Mouse (Mus musculus): ENCODE data around the gene Jarid2. TPM values are rescaled to one million over a fixed set of nuclear protein-coding genes. Genes with fewer than 3 reads are reported as not detected.

Gene Jarid2
- polyA plus RNA-seq, 1 experiment = 35.9 TPM

DNA sequence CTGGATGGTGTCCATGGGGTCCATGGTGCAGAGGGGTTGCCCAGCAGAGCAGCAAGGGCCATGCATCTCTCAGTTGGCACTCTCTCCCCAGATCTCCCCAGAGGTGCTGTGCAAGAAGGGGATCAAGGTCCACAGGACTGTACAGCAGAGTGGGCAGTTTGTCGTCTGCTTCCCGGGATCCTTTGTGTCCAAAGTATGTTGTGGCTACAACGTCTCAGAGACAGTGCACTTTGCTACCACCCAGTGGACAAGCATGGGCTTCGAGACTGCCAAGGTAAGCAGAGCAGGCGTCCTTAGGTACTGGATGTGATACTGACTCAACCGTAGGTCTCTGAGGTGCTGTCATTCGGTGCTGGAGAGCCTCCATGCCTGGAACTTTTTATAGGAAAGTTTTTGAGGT, 184.3 kb downstream of the Jarid2 start:
- peaks cover 30% of the 10 kb centered on the region for H3K4me1 ChIP-seq (ENCODE audit: control insufficient read depth, insufficient read depth, low read length)
- 49% methylated on average over 7 of the region's 7 CpGs for WGBS
- no peaks in the 10 kb centered on the region for H3K27me3 ChIP-seq (ENCODE audit: control insufficient read depth, insufficient read depth, low read length)
- TF ChIP-seq CTCF (IDR thresholded peaks at IDR 0.05; ENCODE audit: borderline replicate concordance, insufficient read depth, low read depth, low read length) (peak; percentile 52), POLR2A (IDR thresholded peaks at IDR 0.05; ENCODE audit: borderline replicate concordance, insufficient read depth, low read length) (no peak)
- H3K27ac ChIP-seq (ENCODE audit: insufficient read depth, low read length) = no peak overlapping the region
- H3K4me3 ChIP-seq (replicated peaks; ENCODE audit: insufficient read depth, low read depth, low read length) = no peak overlapping the region
- DNase-seq = no peak

DNA sequence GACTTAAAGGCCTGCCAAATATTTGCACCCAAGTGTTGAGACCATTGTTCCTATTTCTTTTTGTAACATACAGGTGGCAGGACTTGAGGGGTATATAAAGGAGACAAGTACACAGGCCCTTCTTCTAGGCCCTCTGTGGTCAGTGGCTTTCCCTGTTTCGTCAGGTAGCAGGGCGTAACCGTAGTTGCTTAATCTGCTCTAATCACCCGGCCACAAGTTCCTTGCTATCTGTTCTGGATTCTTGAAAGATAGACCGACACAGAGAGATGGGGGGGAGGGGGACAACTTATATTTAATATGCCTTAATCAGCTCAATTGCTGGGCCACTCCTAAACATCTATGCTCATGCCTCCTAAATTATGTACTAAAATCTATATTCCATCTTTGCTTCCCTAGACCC, 186.1 kb downstream of the Jarid2 start:
- H3K27ac ChIP-seq (ENCODE audit: insufficient read depth, low read length) = no peak overlapping the region
- no peak overlapping the region for H3K4me3 ChIP-seq (replicated peaks; ENCODE audit: insufficient read depth, low read depth, low read length)
- TF ChIP-seq CTCF (IDR thresholded peaks at IDR 0.05; ENCODE audit: borderline replicate concordance, insufficient read depth, low read depth, low read length) (no peak), POLR2A (IDR thresholded peaks at IDR 0.05; ENCODE audit: borderline replicate concordance, insufficient read depth, low read length) (no peak)
- peaks cover 27% of the 10 kb centered on the region for H3K4me1 ChIP-seq (ENCODE audit: control insufficient read depth, insufficient read depth, low read length)
- whole genome bisulfite sequencing = 99% methylated on average over 5 of the region's 5 CpGs
- no peak for DNase-seq
- H3K27me3 ChIP-seq (ENCODE audit: control insufficient read depth, insufficient read depth, low read length) = no peaks in the 10 kb centered on the region

DNA sequence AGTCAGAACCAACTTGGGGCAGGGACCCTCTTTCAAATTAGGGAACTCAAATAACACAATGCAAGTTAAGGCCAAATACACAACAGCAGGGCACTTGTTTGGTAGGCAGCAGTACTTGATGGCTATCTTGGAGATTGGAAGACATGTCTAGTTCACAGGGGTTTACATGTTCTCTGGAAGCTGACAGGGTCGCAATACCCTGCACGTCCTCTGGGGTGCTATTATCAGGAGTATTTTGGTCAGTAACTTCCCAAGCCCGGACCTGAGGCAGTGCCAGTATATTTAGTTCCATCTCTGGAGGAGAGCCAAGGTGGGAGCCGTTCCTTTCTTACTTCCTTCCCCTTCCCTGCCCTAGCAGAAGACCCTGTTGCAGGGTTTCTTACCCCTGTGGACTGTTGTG, 186.7 kb downstream of the Jarid2 start:
- Histone ChIP-seq H3K4me1 (ENCODE audit: control insufficient read depth, insufficient read depth, low read length) (peaks cover 30% of the 10 kb centered on the region), H3K27me3 (ENCODE audit: control insufficient read depth, insufficient read depth, low read length) (no peaks in the 10 kb centered on the region), H3K27ac (ENCODE audit: insufficient read depth, low read length) (no peak overlapping the region), H3K4me3 (replicated peaks; ENCODE audit: insufficient read depth, low read depth, low read length) (no peak overlapping the region)
- WGBS = 16% methylated on average over 4 of the region's 4 CpGs
- DNase-seq = peak in 1 of 2 experiments; percentile 23
- peak; percentile 35; the same call in 1 of the 2 replicates for TF ChIP-seq CTCF (IDR thresholded peaks at IDR 0.05; ENCODE audit: borderline replicate concordance, insufficient read depth, low read depth, low read length)
- TF ChIP-seq POLR2A (IDR thresholded peaks at IDR 0.05; ENCODE audit: borderline replicate concordance, insufficient read depth, low read length) = no peak

DNA sequence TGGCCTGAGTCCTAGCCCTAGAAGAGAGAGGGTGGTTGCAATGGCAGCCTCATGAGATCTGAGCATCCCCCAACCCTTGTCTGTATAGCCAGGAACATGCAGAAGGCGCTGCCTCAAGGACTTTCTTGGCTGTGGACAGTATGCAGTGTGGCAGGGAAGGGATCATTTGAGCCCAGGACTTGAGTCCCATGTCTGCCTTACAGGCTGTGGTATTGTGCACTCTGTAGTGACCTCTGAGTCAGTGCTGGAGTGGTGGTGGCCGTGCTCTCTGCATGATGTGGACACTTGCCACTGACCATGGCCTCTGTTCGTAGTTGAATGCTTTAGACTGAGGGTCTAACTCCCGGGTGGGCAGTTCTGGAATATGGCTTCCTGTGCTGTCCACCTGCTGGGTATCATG, 187.9 kb downstream of the Jarid2 start:
- Histone ChIP-seq H3K4me1 (ENCODE audit: control insufficient read depth, insufficient read depth, low read length) (peaks cover 35% of the 10 kb centered on the region), H3K27me3 (ENCODE audit: control insufficient read depth, insufficient read depth, low read length) (no peaks in the 10 kb centered on the region), H3K4me3 (replicated peaks; ENCODE audit: insufficient read depth, low read depth, low read length) (no peak overlapping the region), H3K27ac (ENCODE audit: insufficient read depth, low read length) (no peak overlapping the region)
- DNase-seq = no peak
- 74% methylated on average over 4 of the region's 4 CpGs for WGBS
- no peak for TF ChIP-seq CTCF (IDR thresholded peaks at IDR 0.05; ENCODE audit: borderline replicate concordance, insufficient read depth, low read depth, low read length)
- no peak for TF ChIP-seq POLR2A (IDR thresholded peaks at IDR 0.05; ENCODE audit: borderline replicate concordance, insufficient read depth, low read length)

DNA sequence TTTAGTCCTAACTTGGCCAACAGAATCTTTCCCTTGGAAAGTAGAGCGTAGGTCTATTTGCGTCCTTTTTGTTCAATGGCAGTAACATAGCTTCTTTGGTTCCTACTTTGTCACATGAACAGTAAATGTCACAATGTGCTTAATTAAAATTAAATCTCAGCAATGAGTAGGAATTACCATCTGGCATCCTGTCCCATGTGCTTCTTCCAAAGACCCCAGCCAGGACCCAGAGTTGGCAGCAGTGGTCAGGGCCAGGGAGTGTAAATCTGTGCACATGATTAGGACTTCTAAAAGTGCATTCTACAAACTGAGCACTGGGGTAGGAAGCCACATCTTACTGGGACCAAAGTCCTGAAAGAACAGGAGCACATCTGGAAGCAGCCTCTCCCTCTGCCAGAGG, 189.0 kb downstream of the Jarid2 start:
- DNase-seq = no peak
- WGBS = 70% methylated on average over 2 of the region's 2 CpGs
- H3K27ac ChIP-seq (ENCODE audit: insufficient read depth, low read length) = no peak overlapping the region
- no peaks in the 10 kb centered on the region for H3K27me3 ChIP-seq (ENCODE audit: control insufficient read depth, insufficient read depth, low read length)
- TF ChIP-seq CTCF (IDR thresholded peaks at IDR 0.05; ENCODE audit: borderline replicate concordance, insufficient read depth, low read depth, low read length) = no peak
- TF ChIP-seq POLR2A (IDR thresholded peaks at IDR 0.05; ENCODE audit: borderline replicate concordance, insufficient read depth, low read length) = no peak
- peaks cover 27% of the 10 kb centered on the region for H3K4me1 ChIP-seq (ENCODE audit: control insufficient read depth, insufficient read depth, low read length)
- H3K4me3 ChIP-seq (replicated peaks; ENCODE audit: insufficient read depth, low read depth, low read length) = no peak overlapping the region

DNA sequence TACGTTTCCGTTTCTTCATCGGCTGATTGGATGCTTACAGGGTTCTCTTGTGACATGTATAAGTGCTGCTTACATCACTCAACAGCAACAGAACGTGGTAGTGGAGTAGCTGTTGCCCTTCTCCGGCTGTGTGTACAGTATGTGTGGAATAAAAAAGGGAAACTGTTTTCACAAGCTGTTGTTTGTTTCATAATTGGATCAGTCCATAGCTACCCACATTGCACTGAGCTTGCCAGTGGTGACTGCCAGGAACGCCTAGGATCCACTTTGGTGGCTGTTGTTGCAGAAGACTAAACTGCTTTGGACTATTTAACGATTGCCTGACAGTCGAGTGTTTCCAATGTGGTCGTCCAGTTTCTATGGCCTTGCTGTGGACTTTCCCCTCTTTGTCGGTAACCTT, 191.8 kb downstream of the Jarid2 start:
- no peak overlapping the region for H3K4me3 ChIP-seq (replicated peaks; ENCODE audit: insufficient read depth, low read depth, low read length)
- peaks cover 23% of the 10 kb centered on the region for H3K4me1 ChIP-seq (ENCODE audit: control insufficient read depth, insufficient read depth, low read length)
- no peak overlapping the region for H3K27ac ChIP-seq (ENCODE audit: insufficient read depth, low read length)
- H3K27me3 ChIP-seq (ENCODE audit: control insufficient read depth, insufficient read depth, low read length) = no peaks in the 10 kb centered on the region
- TF ChIP-seq POLR2A (IDR thresholded peaks at IDR 0.05; ENCODE audit: borderline replicate concordance, insufficient read depth, low read length) (no peak), CTCF (IDR thresholded peaks at IDR 0.05; ENCODE audit: borderline replicate concordance, insufficient read depth, low read depth, low read length) (no peak)
- 34% methylated on average over 10 of the region's 10 CpGs for WGBS
- DNase-seq = peak in 1 of 2 experiments; percentile 30

DNA sequence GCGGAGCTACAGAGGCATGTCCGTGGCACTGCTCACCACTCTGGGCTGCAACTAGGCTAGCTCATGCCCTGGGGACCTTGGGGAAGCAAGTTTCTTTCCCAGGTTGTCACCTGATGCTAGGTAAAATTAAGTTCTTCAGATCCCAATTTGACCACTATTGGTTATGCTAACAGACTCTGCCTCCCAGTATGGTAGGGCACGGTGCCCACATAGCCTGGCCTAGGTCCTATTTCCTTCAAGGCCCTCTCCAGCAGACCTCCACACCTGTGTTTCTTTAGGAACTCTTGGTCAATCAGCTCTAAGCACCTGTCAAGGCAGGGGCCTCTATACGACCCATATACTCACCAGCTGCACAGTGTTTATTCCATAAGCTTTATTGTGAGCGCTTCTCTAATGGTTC, 192.4 kb downstream of the Jarid2 start:
- Histone ChIP-seq H3K27me3 (ENCODE audit: control insufficient read depth, insufficient read depth, low read length) (no peaks in the 10 kb centered on the region), H3K27ac (ENCODE audit: insufficient read depth, low read length) (no peak overlapping the region), H3K4me1 (ENCODE audit: control insufficient read depth, insufficient read depth, low read length) (peaks cover 19% of the 10 kb centered on the region), H3K4me3 (replicated peaks; ENCODE audit: insufficient read depth, low read depth, low read length) (no peak overlapping the region)
- 64% methylated on average over 5 of the region's 5 CpGs for WGBS
- TF ChIP-seq POLR2A (IDR thresholded peaks at IDR 0.05; ENCODE audit: borderline replicate concordance, insufficient read depth, low read length) (no peak), CTCF (IDR thresholded peaks at IDR 0.05; ENCODE audit: borderline replicate concordance, insufficient read depth, low read depth, low read length) (no peak)
- DNase-seq = peak in 1 of 2 experiments; percentile 45

DNA sequence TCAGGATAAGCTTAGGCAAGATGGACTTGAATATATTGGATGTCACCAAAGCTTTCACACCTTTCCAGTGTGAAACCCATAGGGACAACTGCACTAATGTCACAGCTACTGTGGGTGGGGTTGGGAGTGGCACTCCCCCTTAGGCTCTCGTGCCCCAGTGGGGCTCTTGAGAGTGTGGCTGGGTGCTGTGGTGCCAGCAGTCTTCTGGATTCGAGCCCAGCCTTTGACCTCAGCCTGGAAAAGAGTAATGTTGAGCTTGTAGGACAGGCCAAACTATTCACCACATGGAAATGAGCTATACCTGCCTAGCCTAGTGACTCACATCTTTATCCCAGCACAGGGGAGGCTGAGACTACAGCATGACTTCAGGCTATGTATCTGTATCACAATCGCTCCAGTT, 194.8 kb downstream of the Jarid2 start:
- no peak for TF ChIP-seq POLR2A (IDR thresholded peaks at IDR 0.05; ENCODE audit: borderline replicate concordance, insufficient read depth, low read length)
- TF ChIP-seq CTCF (IDR thresholded peaks at IDR 0.05; ENCODE audit: borderline replicate concordance, insufficient read depth, low read depth, low read length) = no peak
- Histone ChIP-seq H3K4me1 (ENCODE audit: control insufficient read depth, insufficient read depth, low read length) (peaks cover 11% of the 10 kb centered on the region), H3K4me3 (replicated peaks; ENCODE audit: insufficient read depth, low read depth, low read length) (no peak overlapping the region), H3K27ac (ENCODE audit: insufficient read depth, low read length) (no peak overlapping the region), H3K27me3 (ENCODE audit: control insufficient read depth, insufficient read depth, low read length) (no peaks in the 10 kb centered on the region)
- DNase-seq = no peak
- 54% methylated on average over 3 of the region's 3 CpGs for whole genome bisulfite sequencing

Data from cerebellum, adult 2 months (tissue).